Mouse (Mus musculus) fibroblast of lung, adult 2 months (primary cell): Measurements from ENCODE around the gene Pus10.

ENCODE experiments used
- DNase-seq: peaks from one replicate; pipeline ENCODE4 v3.0.0-alpha.2; 2011; ENCODE audit warnings: low read depth

Gene Pus10

DNA sequence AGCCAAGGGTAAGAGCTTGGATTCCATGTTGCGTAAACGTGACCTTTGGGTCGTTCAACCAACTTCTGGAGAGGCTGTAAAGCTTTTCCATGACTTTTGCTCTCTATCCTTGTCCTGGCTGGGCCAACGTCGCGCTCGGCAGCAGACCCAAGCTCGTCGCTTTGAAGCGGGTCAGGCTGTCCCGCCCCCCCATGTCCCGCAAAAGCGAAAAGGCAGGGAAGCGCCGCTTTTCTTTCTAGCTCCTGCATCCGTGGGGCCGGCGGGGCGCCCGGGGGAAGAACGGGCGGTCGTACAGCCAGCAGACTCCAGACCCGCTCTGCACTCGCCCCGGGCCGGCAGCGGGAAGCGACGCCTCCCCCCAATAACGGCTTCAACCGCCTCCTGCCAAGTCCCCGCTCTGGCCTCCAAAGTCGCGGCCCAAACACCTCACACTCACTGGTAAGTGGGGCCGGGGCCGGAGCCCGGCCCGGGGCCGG lies at the start of gene Pus10:
TSS of gene Pus10 (plus strand) at position 364 of the 476 bp plus-strand sequence.
- no peak for DNase-seq

DNA sequence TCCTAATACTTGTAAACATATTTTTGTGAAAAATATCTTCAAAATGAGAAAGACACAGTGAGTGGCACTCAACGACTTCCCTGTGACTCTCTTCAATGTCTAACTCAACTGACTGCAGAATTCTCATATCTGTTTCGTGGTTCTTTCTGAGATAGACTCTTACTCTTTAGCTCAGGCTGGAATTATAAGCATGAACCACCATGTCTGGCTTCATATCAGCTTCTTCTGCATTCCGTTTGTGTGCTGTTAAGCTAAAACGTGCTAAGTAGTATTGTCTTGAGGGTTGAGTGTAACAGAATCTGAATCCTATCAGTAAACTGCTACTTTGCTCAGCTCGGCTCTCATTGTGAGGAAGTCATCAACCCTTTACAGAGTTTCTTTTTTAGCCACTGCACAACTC lies 46.5 kb upstream of the Pus10 start:
- no peak for DNase-seq

DNA sequence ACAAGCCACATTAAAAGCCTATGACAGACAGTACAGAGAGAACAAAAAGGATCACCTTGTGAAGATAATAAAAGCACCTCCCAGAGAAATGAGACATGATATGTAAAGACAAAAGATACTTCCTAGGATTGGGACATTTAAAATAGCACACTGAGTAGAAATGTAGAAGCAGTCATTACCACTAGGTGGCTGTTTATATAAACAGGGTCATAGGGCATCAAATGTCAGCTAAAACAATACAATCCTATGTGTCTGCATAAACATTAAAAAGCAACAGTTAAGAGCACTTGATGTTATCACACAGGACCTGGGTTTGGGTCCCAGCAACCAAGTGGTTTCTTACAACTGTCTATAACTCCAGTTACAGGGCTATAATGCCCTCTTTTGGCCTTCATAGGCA lies 34.8 kb upstream of the Pus10 start:
- DNase-seq: no peak

DNA sequence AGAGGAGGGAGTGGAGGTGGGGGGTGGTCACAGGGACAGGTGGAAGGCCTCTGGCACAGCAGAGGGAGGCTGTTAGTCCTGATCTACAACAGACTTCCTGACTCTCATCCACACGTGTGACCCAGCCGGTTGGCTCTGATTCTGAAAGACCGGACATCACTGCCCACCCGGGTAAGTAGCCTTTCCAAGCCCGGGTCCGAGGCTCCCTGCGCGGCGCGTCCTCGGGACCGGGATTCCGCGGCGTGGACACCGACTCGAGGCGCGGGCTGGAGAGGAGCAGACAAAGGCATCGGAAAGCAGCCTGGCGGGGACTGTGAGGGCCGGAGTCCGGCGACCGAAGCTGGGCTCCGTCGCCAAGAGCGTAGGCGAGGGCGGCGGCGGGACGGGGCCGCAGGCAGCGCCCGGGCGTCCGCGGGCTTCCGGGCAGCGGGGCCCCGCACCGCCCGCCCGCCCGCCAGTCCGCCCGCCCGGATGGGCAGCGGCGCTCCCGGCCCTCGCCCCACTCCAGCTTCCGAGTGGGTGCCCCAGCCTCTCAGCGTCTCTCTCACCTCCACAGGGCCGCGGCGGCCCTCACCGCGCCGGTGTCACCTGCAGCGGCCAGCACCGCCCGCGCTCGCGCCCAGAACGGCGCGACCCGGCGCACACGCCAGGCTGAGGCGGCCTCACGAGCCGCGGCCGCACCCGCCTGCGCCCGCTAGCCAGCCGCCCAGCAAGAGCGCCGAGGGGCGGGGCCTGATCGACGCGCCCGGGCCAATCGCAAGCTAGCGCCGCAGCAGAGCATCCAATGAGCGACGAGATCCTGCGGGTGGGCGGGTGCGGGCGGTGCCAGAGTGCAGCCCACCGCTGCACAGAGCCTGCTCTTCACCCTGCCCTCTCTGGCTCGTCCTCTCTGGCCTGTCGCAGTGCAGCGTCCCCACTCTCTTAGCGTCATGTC lies 32.3 kb upstream of the Pus10 start, which contains the start of gene 0610010F05Rik:
TSS of gene 0610010F05Rik (minus strand) at position 695 of the 934 bp plus-strand sequence.
- DNase-seq: peak; percentile 69

DNA sequence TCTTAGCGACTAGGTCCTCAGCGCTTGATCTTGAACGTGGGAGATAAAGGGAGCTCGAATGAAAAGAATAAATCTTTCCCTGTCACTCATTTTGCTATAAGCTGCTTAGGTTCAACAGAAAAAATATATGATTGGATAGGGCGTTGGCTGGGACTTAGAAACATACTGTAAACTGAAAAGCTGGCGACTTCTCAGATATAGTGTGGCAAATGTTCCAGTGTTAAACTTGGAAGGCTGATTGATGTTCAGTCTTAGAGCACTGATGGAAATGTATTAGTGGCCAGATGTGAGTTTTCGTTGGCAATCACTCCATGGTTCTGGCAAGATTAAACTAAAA lies 31.6 kb upstream of the Pus10 start:
- no peak for DNase-seq

DNA sequence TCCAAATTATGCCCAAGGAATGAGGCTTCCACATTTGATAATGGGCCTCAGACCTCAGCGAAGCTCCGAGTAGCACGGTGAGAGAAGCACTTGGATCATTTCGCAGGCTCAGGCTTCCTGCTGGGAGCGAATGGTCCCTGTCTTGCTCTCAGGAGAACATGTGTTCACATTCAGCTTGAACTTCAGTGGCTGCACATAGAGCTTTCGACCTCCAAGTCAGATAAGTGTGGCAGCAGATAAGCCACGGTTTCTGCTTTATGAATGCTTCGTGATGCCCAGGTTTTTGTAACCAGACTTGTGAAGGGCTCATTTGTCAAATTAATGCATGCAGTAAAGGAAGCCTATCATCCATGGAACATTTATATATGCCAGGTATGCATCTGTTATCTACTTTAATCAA lies 30.9 kb upstream of the Pus10 start:
- DNase-seq: no peak

DNA sequence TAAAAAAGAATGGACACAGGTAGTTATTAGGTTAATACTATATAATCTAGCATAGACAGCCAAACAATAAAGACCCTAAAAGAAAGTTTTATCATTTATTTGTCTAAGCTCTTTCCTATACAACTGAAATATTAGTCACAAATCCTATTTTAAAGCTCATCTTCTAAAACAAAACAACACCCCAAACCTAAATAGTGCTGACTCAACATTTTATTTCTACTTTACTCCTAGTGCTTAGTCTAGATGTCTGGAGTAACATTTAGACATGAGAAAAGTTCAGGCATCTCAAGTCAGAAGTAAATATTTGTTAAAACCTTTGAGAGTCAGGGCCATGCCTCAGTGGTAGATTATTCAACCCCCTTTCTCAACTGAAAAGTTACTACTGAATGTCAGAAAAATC lies 18.0 kb upstream of the Pus10 start:
- no peak for DNase-seq

DNA sequence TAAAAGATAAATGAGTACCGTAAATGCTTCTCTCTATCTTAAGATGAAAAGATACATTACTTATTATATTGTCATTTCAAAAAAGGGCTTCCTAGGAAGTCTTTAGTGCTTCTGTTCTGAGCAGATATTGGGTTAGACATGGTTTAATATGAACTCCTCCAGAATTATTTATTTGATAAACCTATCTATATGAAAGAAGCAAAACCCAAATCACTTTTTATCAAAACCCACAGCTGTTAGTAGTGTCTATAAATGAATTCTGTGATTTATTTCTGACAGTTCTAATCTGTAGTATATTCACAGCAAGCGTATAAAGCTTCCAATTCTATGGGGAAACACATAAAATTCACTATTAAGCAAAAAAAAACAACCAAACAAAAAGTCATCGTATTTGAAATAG lies 17.6 kb upstream of the Pus10 start:
- no peak for DNase-seq

DNA sequence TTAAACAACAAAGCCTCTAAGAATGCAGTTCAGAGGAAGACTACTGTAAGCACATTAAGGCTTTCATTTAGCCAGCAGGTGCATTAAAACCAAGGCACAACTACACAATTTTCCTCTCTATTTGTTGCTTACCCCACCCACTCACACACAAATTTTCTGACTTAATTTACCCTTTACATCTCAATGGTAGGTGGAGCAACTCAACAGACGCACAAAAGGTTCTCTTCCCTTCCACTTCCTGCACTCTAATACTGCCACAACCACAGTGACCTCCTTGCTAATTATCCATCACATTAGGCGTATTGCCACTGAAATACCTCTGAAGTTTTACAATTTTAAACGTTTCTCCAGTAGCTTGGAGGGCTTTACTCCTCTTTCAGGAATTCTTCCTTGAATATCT lies 11.8 kb upstream of the Pus10 start:
- DNase-seq: no peak

DNA sequence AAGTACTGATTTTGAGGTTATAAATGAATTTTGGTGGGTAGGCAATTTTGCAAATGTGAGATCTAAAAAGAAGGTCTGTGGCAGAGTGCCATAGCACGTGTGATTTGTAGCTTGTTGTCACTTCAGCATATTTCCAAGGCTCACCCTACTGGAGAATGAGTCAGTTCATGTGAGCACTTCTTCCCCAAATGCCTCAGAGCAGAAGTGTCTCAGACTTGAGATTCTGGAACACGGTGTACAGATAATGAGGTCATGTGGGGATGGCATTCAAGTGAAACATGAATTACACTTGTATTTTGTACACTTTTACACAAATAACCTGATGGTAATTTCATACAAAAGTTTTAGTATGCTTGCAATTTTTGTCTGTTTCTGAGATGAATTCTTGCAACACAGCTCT lies 7.7 kb upstream of the Pus10 start:
- no peak for DNase-seq

DNA sequence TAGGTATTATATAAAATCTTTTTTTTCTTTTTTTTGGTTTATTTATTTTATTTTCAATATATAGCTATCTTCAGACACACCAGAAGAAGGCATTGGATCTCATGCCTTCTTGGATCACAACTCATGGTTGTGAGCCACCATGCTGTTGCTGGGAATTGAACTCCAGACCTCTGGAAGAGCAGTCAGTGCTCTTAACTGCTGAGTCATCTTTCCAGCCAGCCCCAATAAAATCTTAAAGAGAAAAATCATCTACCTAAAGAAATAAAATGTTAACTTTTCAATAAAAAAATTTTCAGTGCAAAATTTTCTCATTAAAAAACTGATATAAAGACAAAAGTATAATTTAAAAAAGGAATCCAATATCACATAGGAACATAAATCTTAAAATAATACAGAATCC lies 1.2 kb upstream of the Pus10 start:
- no peak for DNase-seq

DNA sequence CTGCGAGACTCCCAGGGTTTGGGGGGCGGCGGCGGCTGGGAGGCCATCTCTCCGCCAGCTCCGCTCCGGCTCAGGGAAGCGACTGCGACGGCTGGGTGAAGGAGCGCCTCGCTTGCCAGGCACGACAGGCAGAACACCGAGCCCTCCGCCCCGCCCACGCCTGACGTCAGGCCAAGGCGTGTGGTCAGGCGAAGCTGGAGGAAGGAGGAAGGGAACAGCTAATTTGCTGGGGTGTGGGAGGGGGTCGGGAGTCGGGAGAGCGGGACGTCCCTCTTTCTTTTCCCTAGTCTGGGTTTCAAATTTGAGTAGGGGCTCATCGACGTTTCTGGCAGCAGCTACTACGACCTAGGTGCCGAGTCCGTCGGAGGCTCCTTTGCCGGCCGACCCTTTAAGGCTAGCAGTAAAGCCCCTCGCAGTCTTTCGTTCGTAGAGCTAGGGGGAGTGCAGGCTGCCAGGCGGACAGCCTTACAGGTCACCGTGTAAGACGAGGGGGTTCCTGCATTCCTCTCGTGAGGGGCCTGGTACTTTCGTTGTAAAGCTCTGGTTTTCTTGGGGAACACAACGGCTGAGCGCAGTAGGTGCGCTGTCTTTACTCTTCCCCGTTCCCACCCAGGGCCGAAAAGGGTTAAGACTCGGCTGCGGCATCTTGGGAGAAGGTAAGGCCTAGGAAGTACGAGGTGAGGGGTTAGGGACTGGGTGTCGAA lies 476 bp downstream of the Pus10 start, which contains the start of gene Pex13:
TSS of gene Pex13 (minus strand) at position 162 of the 704 bp plus-strand sequence.
- peak; percentile 69 for DNase-seq

DNA sequence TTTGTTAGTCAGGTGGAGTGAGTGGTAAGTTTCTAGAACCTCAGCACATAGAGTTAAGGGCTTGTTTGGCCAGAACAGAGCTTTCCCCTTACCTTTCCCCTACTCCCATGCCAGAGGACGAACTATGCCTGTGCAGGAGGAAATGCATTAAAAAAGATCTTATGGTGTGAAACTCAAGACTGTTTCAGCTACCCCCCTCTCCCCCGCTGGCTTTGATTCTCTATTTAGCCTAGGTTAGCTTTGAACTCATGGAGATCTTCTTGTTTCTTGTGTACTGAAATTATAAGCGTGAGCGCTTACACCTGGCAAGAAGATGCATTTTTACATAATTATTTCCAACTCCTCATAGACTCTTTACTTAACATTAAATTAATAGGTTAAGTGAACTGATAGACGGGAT lies 1.1 kb downstream of the Pus10 start:
- no peak for DNase-seq

DNA sequence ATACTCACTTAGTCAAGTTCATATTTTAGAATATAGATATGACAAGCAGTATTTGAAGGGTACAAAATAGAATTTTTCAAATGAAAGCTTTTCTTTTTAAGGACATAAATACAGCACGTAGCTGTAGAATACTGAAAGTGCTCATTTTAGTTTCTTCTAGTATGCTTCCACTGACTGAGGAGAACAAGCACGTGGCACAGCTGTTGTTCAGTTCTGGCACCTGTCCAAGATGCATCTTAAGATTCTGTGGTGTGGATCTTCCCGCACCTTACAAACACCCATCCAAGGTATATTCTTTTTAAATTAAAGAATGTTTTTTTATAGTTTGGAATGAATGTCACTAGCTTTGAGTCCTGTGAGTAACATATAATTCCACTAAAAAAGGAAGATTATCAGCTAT lies 1.7 kb downstream of the Pus10 start:
- no peak for DNase-seq

DNA sequence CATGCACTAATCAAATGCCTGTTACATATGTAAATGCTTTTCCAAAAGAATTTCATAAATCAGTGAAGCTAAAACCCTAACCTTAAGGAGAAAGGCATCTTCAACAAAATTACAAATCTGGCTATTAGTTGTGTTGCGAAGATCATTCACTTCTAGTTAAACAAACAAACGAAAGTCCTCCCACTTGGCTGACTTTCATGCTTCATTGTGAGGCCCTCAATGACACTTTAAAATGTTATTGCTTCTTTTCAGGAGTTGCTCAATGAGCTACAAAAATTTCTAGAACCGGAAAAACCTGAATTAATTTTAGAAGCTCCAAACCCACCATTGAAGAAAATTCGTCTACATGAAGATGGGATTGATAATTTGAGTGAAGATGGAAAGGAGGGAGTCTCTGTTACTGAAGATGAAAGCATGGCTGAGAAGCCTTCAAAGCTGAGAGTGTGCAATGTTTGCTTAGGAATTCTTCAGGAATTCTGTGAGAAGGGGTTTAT lies 6.8 kb downstream of the Pus10 start:
- DNase-seq: no peak

DNA sequence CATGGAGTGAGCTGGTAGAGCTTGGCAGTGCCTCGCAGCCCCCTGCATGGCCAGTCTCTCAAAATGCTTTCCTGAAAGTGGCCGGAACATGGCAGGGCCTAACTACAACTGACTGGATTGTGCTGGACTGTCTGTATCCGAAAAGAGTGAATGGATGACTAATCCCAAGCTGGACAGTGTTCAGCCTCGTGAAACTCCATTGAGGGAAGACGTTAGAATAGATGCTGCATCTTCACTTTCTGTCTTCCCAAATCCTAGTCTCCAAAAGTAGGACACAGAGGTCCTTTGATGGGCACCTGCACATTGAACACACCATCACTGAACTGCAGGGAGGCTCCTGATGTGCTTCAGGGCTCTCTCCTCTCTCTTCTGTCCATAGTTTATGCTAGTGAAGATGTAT lies 10.6 kb downstream of the Pus10 start:
- no peak for DNase-seq

DNA sequence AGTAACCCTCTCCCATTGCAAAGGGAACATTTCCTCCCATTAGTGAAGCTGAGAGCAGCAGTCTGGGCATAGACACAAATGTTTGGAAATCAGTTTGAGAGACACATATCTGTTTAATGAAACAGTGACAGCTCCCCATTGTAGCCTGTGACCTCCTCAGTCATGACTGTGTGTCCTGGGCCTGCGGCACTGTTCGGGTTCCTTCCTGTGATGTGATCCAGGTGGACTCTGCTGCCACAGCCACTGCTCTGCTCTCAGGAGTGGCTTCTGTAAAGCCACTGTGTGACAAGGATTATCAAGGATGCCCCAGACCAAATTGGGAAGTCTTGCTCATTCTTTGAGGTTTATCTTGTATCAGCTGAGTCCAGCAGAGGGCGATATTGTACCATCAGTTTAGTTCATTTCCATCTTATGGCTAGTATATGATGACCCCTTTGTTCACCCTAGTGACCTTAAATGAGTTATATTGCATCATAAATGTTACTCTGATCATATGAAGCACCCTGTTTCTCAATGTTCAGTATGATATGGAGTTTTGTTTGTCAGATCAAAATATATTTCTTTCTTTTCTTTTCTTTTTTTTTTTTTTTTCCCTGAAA lies 13.7 kb downstream of the Pus10 start:
- DNase-seq: peak; percentile 25

DNA sequence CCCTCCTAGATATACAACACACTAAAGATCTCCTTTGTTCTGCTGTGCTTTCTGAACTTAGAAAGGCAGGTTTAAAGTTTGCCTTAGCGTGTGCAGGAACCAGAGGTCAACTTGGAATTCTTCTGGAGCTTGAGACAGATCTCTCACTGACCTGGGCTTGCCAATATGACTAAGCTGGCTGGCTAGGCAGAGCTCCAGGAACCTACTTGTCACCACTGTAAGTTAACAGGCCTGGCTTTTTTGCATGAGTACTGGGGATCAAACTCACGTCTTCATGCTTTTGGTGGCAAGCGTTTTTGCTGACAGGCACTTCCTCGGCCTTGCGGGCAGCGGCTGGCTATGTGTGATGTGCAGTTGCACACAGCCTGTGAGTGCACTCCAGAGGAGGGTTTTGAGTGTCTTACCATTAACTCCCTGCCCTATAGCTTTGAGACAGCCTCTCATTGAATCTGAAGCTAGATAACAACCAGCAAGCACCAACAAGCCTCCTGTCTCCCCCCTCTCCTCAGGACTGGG lies 15.0 kb downstream of the Pus10 start:
- peak; percentile 76 for DNase-seq

DNA sequence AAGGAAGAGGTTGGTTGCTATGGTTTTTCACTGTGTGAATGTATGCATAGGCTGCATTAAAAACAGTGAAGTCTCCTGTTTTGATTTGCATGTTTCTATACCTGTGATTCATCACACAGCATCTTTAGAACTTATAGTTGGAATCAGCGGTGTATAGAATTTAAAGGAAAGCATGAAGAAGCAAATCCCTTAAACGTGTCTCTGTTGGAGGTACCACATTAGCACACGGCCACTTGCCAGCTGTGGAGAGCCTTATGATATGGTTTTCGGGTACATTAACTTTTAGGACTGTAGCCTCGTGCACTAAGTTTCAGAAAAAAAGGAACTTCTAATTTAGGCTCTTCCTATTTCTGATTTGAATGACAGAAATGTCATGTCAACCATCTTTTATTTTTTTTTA lies 17.1 kb downstream of the Pus10 start:
- no peak for DNase-seq

DNA sequence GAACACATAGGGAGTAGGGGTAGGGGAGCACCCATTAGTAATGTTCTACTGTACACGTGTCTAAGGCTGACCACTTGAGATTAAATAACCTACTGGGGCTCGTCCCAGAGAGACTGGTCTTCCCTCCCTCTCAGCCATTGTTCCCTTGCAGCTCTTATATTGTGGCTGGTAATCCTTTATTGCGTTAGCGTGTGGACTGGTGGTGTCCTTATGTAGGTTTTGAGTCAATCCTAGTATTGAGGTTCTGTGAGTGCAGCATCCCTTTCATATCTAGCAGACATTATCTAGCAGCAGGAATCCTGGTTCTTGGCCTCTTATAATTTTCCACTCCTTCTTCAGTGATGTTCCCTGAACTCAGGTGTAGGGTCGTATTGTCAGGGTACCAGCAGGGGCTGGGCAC lies 21.2 kb downstream of the Pus10 start:
- no peak for DNase-seq

DNA sequence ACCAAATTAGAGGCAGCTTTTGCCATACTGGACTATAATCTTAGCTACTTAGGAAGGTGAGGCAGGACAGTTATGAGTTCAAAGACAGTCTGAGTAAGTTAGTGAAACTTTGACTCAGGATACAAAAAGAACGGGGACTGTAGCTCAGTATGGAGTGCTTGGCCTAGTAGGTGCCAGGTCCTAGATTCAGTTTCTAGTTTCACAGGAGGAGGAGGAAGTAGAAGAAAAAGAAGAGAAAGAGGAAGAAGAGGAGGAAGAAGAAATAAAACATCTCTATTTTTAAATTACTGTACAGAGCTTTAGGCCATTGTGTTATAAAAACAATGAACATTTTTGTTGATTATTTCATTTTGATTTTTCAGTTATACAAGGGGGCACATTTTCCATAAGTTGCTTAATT lies 22.6 kb downstream of the Pus10 start:
- no peak for DNase-seq

DNA sequence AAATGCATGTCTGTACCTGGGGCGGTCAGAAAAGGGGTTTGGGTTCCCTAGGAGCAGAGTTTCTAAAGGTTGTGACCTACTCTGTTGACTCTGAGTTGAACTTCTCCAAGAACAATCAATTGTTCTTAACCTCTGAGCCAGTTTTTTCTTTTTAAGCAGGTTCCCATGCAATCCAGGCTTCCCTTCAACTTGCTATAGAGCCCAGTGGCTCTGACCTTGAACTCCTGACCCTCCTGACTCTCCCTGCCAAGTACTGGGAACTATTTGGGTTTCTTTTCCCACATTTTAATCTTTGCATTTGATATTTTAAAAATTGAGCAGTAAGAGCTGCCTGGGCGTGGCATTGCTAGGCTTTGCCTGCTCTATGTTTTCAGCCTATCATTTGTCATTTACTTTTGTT lies 27.8 kb downstream of the Pus10 start:
- no peak for DNase-seq
